Mouse (Mus musculus): Measurements from ENCODE around the gene Rell1. TPM values are rescaled to one million over a fixed set of nuclear protein-coding genes. Genes with fewer than 3 reads are reported as not detected.

Rell1 gene
- polyA plus RNA-seq, 1 experiment from 2014 or later: 11.5 TPM

- Histone ChIP-seq H3K4me2 (replicated peaks; ENCODE audit: low read depth) (no peak overlapping the region), H3K9me3 (ENCODE audit: control insufficient read depth) (no peaks in the 10 kb centered on the region), H3K4me1 (replicated peaks; ENCODE audit: control insufficient read depth, insufficient read depth, low read length) (no peaks in the 10 kb centered on the region), H3K27ac (ENCODE audit: low read depth, low read length) (no peak overlapping the region), H3K4me3 (ENCODE audit: low read depth, low read length) (no peak overlapping the region), H3K36me3 (ENCODE audit: control insufficient read depth, insufficient read depth) (peaks cover 13% of the 10 kb centered on the region), H3K9ac (ENCODE audit: low read depth, low read length) (no peak overlapping the region), H3K27me3 (replicated peaks; ENCODE audit: control insufficient read depth, insufficient read depth, low read length) (no peaks in the 10 kb centered on the region)
- TF ChIP-seq CTCF (IDR thresholded peaks at IDR 0.05; ENCODE audit: low read depth): no peak
- WGBS: 43% methylated on average over 6 of the region's 6 CpGs
- no peak for ATAC-seq
Observed at GRCm38 (mm10) chr5:63891912-63892311, 76.8 kb downstream of the Rell1 start.

DNA sequence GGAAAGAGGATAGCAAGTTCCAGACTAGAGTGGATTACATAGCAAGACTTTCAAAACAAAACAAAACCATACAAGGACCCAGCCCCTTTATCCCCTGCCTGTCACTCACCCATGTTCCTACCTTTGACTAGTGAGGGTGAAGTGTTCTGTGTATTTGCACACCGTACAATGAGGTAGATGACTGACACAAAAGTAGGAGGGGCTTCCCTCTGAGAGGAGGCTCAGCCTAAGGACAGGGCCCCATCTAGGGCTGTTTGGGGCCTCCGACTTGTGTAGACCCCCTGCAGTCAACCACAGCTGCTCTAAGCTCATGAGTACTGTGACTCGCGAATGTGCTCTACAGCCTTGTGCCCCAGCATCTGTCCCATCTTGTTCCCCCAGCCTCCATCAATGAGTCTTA, 77.5 kb downstream of the Rell1 start:
- H3K27ac ChIP-seq (ENCODE audit: low read depth, low read length): no peak overlapping the region
- H3K4me2 ChIP-seq (replicated peaks; ENCODE audit: low read depth): no peak overlapping the region
- no peaks in the 10 kb centered on the region for H3K27me3 ChIP-seq (replicated peaks; ENCODE audit: control insufficient read depth, insufficient read depth, low read length)
- H3K9me3 ChIP-seq (ENCODE audit: control insufficient read depth): no peaks in the 10 kb centered on the region
- H3K9ac ChIP-seq (ENCODE audit: low read depth, low read length): no peak overlapping the region
- TF ChIP-seq CTCF (IDR thresholded peaks at IDR 0.05; ENCODE audit: low read depth): no peak
- no peak for ATAC-seq
- no peaks in the 10 kb centered on the region for H3K4me1 ChIP-seq (replicated peaks; ENCODE audit: control insufficient read depth, insufficient read depth, low read length)
- H3K36me3 ChIP-seq (ENCODE audit: control insufficient read depth, insufficient read depth): peaks cover 13% of the 10 kb centered on the region
- H3K4me3 ChIP-seq (ENCODE audit: low read depth, low read length): no peak overlapping the region
- 77% methylated on average over 4 of the region's 4 CpGs for WGBS

DNA sequence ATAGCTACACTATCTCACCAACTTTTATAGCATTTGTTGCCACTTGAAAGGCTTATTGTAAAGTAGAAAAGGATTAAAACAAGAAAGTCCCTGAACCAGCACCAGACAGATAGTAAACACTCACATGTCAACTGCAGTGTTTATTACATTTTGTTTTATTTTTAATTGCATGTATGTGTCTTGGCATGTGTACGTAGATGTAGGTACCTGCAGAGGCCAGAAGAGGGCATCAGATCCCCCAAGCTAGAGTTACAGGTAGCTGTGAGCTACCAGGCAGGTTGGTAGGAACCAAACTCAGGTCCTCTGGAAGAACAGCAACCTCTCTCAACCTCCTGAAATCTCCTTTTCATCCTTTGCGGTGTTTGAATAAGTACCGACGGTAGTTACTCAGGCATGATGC, 81.6 kb downstream of the Rell1 start:
- H3K36me3 ChIP-seq (ENCODE audit: control insufficient read depth, insufficient read depth): peaks cover 13% of the 10 kb centered on the region
- peak; percentile 45; the same call in 1 of the 2 replicates for TF ChIP-seq CTCF (IDR thresholded peaks at IDR 0.05; ENCODE audit: low read depth)
- no peak overlapping the region for H3K4me2 ChIP-seq (replicated peaks; ENCODE audit: low read depth)
- H3K27ac ChIP-seq (ENCODE audit: low read depth, low read length): no peak overlapping the region
- no peaks in the 10 kb centered on the region for H3K4me1 ChIP-seq (replicated peaks; ENCODE audit: control insufficient read depth, insufficient read depth, low read length)
- no peak overlapping the region for H3K9ac ChIP-seq (ENCODE audit: low read depth, low read length)
- no peaks in the 10 kb centered on the region for H3K27me3 ChIP-seq (replicated peaks; ENCODE audit: control insufficient read depth, insufficient read depth, low read length)
- 94% methylated on average over 4 of the region's 4 CpGs for WGBS
- peak; percentile 64 for ATAC-seq
- no peak overlapping the region for H3K4me3 ChIP-seq (ENCODE audit: low read depth, low read length)
- no peaks in the 10 kb centered on the region for H3K9me3 ChIP-seq (ENCODE audit: control insufficient read depth)

DNA sequence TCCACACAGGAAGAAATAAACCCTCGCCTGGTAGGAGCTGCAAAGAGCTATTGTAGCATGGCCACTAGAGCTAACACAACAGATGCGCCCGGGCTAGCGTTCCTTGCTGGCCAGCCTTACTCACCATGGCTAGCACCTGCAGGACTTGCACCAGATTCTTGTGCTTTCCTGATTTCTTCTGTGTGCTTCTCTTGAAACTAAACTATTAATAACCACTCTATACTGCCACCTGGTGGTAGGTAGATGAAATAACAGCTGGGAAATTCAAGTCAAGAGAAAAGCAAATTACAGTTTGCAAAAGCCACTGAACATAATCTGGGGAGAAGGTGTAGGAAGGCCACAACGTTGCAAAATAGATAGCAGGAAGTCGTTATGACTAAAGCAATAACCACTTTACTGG, 82.0 kb downstream of the Rell1 start:
- no peak overlapping the region for H3K4me2 ChIP-seq (replicated peaks; ENCODE audit: low read depth)
- TF ChIP-seq CTCF (IDR thresholded peaks at IDR 0.05; ENCODE audit: low read depth): peak; percentile 79
- 27% methylated on average over 6 of the region's 6 CpGs for WGBS
- H3K4me1 ChIP-seq (replicated peaks; ENCODE audit: control insufficient read depth, insufficient read depth, low read length): no peaks in the 10 kb centered on the region
- no peak overlapping the region for H3K4me3 ChIP-seq (ENCODE audit: low read depth, low read length)
- no peaks in the 10 kb centered on the region for H3K9me3 ChIP-seq (ENCODE audit: control insufficient read depth)
- ATAC-seq: peak; percentile 80
- no peak overlapping the region for H3K9ac ChIP-seq (ENCODE audit: low read depth, low read length)
- peaks cover 13% of the 10 kb centered on the region for H3K36me3 ChIP-seq (ENCODE audit: control insufficient read depth, insufficient read depth)
- H3K27me3 ChIP-seq (replicated peaks; ENCODE audit: control insufficient read depth, insufficient read depth, low read length): no peaks in the 10 kb centered on the region
- H3K27ac ChIP-seq (ENCODE audit: low read depth, low read length): no peak overlapping the region

GRCm38 (mm10) chr5:63886292-63886691, 82.4 kb downstream of the Rell1 start:
- TF ChIP-seq CTCF (IDR thresholded peaks at IDR 0.05; ENCODE audit: low read depth): no peak
- H3K9ac ChIP-seq (ENCODE audit: low read depth, low read length): no peak overlapping the region
- ATAC-seq: no peak
- H3K4me2 ChIP-seq (replicated peaks; ENCODE audit: low read depth): no peak overlapping the region
- H3K9me3 ChIP-seq (ENCODE audit: control insufficient read depth): no peaks in the 10 kb centered on the region
- no peak overlapping the region for H3K27ac ChIP-seq (ENCODE audit: low read depth, low read length)
- 82% methylated on average over 5 of the region's 5 CpGs for WGBS
- H3K36me3 ChIP-seq (ENCODE audit: control insufficient read depth, insufficient read depth): peaks cover 13% of the 10 kb centered on the region
- H3K4me3 ChIP-seq (ENCODE audit: low read depth, low read length): no peak overlapping the region
- no peaks in the 10 kb centered on the region for H3K27me3 ChIP-seq (replicated peaks; ENCODE audit: control insufficient read depth, insufficient read depth, low read length)
- H3K4me1 ChIP-seq (replicated peaks; ENCODE audit: control insufficient read depth, insufficient read depth, low read length): no peaks in the 10 kb centered on the region

GRCm38 (mm10) chr5:63879026-63879425, 89.7 kb downstream of the Rell1 start:
- 84% methylated on average over 10 of the region's 10 CpGs for WGBS
- H3K9ac ChIP-seq (ENCODE audit: low read depth, low read length): no peak overlapping the region
- no peaks in the 10 kb centered on the region for H3K27me3 ChIP-seq (replicated peaks; ENCODE audit: control insufficient read depth, insufficient read depth, low read length)
- no peak for TF ChIP-seq CTCF (IDR thresholded peaks at IDR 0.05; ENCODE audit: low read depth)
- H3K4me3 ChIP-seq (ENCODE audit: low read depth, low read length): no peak overlapping the region
- no peaks in the 10 kb centered on the region for H3K9me3 ChIP-seq (ENCODE audit: control insufficient read depth)
- 0 out of 2 replicates have a peak, but pooled peaks cover 4% of the 10 kb centered on the region for H3K36me3 ChIP-seq (ENCODE audit: control insufficient read depth, insufficient read depth)
- ATAC-seq: no peak
- no peaks in the 10 kb centered on the region for H3K4me1 ChIP-seq (replicated peaks; ENCODE audit: control insufficient read depth, insufficient read depth, low read length)
- H3K4me2 ChIP-seq (replicated peaks; ENCODE audit: low read depth): no peak overlapping the region
- H3K27ac ChIP-seq (ENCODE audit: low read depth, low read length): no peak overlapping the region

DNA sequence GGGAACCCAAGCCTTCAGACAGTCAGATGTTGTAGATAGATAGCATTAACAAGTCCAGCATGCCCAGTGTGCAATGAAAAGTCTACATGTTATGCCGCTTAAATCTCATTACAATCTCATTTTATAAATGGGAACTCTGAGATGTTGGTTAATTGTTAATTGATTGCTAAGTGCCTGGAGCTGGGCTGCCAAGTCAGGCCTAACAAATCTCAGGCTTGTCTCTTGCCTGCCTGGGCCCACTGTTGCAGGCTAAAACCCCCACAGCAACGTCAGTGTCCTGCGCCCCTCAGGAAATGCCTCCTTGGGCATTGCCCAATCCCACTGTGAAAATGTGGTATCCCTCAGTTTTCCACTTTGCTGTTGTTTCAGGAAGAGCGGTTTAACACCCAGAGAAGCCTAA, 92.6 kb downstream of the Rell1 start:
- no peak for TF ChIP-seq CTCF (IDR thresholded peaks at IDR 0.05; ENCODE audit: low read depth)
- no peak overlapping the region for H3K27ac ChIP-seq (ENCODE audit: low read depth, low read length)
- no peak overlapping the region for H3K4me2 ChIP-seq (replicated peaks; ENCODE audit: low read depth)
- 0 out of 2 replicates have a peak, but pooled peaks cover 4% of the 10 kb centered on the region for H3K36me3 ChIP-seq (ENCODE audit: control insufficient read depth, insufficient read depth)
- no peaks in the 10 kb centered on the region for H3K9me3 ChIP-seq (ENCODE audit: control insufficient read depth)
- no peaks in the 10 kb centered on the region for H3K4me1 ChIP-seq (replicated peaks; ENCODE audit: control insufficient read depth, insufficient read depth, low read length)
- no peaks in the 10 kb centered on the region for H3K27me3 ChIP-seq (replicated peaks; ENCODE audit: control insufficient read depth, insufficient read depth, low read length)
- no peak overlapping the region for H3K9ac ChIP-seq (ENCODE audit: low read depth, low read length)
- no peak for ATAC-seq
- WGBS: 83% methylated on average over 4 of the region's 4 CpGs
- no peak overlapping the region for H3K4me3 ChIP-seq (ENCODE audit: low read depth, low read length)

Data from intestine, postnatal 0 days (tissue).